Mouse (Mus musculus) cerebellum, adult 11 months (tissue): Measurements from ENCODE around the gene Patl2.
A peak's percentile ranks its signal among the peaks of the same experiment; 100 is the strongest.
"Not testable (repeated sequence)": the region's sequence is repeated elsewhere in the genome, so short reads cannot be mapped to it uniquely, and the experiment has no call there.

Experiments used
- DNase-seq: peaks from one replicate; pipeline ENCODE4 v3.0.0; 2022

Gene Patl2

DNA sequence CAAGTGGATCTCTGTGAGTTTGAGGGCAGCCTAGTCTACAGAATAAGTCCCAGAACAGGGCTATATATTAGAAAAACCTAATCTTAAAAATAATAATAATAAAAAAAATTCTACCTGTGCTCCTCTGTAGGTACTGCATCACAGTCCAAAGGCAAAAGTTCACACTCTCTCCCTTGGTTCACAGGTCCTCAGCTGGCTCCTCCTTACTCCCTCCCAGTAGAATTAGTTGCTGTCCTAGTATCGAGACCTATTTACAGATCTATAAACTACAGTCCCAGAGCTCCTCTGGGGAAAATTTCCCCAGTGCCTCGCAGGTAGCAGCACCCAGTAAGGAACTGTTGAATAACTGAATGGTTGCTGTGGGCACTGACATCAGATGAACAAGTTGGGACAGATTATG, 45.2 kb downstream of the Patl2 start:
- no peak for DNase-seq

DNA sequence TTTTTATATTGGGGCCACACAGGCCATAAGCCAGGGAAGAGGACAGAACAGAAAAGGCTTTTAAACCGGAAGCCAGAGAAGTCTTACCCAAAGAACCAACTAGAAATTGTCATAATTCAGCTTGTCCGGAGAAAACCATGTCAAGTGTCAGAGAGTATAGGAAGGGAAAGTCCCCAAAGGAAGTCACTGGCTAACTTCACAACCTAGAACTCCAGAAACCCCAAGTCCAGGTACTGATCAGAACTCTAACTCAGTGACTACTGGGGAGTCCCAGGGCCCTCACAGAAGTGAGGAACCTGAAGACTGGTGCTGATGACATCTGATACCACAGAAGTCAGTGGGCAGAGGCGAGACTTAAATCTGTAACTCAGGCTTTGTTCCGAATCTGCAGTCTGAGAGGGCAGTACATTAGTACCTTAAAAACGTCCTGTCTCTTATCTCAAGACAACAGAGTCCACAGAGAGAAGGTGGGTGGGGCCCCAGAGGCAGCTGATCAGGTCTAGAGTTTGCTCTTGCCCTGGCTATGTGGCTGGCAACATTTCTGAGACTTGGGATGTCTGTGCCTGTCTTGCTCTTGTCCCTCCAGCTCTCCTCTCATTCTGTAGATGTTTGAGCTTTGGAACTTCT, 48.0 kb downstream of the Patl2 start:
- no peak for DNase-seq

DNA sequence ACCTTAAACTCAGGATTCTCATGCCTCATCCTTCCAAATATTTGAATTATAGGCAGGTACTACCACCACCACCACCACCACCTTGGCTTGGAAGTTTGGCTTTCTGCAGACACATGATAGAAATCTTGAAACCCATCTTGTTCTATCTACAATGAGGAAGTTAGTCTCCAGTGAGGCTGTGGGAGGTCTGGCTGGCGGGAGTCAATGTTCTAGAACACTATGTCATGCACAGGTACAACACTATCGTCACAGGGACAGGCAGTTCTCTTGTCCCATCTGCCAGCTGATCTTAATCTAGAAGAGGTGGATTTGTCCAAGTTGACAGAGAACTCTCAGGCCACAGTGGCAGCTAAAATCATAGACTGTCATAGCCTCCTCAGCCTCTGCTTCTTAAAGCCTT, 53.4 kb downstream of the Patl2 start:
- DNase-seq: no peak

DNA sequence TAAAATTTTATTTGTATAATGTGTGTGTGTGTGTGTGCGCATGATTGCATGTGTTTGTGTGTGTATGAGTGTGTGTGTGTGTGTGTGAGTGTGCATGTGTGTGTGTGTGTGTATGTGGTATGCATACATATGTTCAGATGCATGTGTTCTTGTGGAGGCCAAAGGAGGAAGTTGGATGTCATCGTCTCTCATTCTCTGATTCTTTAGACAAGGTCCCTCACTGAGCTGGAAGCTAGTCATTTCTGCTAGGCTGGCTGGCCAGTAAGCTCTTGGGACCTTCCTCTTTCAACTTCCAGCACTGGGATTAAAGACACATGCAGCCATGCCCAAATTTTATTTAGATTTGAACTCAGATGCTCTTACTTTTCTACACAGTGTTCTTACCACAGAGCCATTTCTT, 53.9 kb downstream of the Patl2 start:
- no peak for DNase-seq

DNA sequence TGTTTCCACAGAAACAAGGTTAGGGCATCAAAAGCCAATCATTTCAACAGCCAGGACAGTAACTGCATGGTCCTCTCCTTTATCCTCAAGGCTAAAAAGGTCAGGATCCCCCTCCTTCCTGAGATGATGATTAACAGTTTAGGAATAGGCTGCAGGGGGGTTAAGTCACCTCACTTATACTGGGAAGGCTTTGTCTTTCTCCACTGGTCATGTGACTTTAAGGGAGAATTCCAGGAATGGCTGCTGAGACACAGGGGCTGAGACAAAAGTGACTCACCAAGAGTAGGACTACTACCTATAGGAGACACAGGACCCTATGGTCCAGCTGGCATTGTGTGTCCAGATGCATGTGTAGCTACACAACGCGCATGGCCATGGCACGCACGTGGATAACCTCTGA, 58.4 kb downstream of the Patl2 start:
- DNase-seq: no peak

DNA sequence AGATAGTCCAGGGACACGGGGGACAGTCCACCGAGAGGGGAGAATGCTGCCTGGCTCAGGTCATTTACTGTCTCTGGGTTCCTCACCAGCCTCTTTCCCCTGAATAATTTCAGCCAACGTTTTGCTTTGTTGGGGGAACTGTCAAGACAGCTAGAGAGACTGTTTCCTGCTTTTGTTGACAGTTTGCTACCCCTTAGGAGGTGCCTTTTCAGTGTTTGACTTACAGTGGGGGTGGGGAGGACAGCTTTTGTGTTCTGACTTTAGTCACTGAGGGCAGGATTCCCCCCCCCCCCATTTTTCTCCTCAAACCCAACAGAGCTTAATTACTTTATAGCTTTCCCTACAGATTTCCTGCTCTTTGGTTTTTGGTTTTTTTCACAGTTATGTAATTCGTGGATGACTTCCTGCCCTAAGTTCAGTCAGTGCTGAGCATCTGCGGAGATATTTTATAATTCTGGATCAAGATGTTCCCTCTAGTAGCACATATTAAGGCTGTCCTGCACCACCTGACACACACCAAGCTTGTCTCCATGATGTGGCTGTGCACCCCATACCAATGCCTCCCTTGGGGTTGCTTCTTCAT, 59.1 kb downstream of the Patl2 start:
- DNase-seq: no peak

DNA sequence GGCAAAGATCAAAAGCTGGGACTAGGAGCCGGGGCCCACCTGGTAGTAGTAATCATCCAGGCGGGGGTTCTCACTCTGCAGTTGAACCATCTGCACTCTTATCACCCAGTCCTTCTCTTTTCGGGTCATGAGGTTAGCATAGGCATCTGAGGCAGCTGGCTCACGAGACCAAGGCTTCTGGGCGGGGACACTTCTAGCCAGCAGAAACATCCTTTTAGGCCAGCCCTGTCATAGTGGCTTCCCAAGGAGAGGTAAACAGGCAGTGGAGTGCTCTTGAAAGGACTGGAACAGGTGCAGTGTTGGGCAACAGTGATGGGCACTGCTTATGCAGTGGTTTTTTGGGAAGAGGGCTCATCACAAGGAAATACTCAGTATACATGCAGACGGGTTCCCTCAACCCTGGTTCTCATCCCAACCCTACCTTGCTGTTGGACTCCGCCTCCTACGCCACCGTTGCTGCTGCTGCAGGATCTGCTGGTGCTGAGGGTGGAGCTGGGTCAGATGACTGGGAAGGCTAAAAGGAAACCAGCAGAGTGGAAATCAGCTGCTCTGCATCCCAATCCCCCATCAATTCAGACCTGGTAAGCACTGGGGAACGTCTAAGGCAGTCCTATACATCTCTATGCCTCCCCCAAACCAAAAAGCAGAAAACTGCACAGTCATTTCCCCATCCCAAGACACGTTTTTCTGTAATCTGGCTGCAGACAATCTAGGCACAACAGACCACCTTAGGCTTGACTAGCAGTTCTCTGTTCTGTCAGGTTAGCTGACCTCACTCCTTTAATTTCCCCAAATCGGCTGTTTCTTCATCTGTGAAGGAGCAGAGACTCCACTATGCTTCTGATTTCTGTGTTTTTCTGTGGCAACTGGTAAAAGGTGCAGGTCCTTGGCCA, 60.1 kb downstream of the Patl2 start:
- no peak for DNase-seq

DNA sequence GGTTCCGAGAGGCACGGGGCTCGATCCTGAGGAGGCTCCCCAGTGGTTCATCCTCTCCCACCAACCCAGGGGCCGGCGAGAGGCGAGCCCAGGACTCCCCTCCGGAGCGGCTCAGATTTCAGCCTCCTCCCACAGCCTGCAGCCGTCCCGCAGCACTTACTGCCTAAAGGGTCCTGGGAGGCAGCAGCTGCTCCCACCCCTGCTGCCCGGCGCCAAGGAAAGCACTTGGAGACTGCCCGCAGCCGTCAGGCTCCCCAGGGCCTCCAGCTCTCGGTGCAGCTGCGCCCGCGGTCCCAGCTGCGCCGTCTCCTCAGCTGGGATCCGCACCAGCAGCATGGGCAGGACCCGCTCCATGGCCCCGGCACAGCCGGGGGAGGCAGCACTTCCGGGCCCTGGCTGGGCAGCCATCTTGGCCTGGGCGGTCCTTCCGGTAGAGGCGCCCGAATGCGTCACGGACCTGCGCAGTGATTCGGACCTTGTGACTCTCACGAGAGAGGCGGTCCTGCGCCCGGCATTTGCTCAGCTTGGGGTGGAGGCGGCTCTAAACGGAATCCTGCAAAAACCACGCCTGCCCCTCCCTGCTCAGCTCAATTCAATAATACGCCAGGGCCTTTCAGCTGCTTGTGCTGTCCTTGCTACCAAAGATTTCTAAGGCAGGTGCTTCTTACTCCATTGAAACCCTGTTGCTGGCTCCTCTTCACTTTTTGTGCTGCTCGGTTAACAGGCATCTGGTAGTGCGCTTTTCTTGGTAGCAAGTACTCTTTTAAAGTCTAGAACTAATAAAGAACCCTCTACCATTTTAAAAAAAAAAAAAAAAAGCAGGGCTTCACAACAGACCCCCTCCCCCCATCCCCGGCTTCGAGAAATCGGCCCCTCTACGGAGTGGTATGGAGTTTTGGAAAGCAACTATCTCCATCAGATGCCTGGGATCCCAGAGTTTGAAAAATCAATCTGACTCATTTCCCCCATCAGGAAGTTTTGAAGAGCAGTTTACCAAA, 67.7 kb downstream of the Patl2 start, which contains the start of gene Spg11:
Gene Spg11 (minus strand): TSS at position 426 of the 998 bp plus-strand sequence.
- peak; percentile 96 for DNase-seq

DNA sequence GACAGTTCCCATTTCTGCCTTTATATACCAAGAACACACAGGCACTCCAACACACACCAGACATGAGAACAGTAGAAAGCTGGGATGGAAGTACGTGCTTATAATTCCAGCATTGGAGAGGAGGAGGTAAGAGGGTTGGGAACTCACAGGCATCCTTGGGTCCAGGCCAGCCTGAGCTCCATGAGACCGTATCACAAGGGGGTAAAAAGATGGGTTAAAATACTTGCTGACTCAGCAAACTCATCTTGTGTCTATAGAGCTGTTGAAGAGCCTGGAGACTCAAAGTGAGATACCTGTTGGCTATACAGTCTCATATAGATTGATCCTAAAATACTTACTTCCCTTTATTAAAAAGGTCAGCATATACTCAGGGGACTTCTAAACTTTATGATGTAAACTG, 69.1 kb downstream of the Patl2 start:
- peak; percentile 5 for DNase-seq

DNA sequence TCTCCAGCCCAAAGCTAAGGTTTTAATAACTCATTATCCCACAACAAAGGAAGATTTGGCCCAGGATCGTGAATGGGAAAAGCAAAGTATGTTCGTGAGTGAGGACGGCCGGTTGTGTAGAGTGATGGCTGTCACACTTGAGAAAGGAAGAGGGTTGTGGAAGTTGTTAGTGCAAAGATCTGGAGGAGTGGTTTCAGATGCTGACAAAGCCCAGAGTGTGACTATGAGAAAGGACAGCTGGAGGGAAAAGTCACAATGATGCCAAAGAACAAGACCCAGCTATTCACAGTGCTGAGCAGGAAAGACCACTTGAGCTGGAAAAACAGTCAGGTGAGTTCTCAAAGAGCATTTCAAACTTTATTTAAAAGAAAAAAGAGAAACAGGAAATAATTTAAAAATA, 76.3 kb downstream of the Patl2 start:
- no peak for DNase-seq

DNA sequence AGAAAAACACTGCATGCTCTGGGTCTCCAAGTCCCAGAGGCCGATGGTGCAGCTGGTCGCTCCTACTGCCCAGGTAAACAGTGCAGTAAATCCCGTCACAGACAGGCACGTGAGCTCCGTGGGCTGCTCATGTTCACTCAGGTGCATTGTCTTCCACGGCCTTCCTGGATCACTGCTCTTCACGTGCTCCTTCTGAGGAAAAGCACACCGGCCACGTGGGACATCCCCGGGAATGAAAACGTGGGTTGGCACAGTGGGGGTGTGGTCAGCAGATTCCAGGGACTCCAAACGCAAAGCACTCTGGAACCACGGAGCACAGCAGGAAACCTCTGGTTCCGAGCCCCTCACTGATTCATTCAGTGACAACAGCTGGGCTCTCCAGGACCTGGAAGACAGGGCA, 77.9 kb downstream of the Patl2 start:
- DNase-seq: no peak

DNA sequence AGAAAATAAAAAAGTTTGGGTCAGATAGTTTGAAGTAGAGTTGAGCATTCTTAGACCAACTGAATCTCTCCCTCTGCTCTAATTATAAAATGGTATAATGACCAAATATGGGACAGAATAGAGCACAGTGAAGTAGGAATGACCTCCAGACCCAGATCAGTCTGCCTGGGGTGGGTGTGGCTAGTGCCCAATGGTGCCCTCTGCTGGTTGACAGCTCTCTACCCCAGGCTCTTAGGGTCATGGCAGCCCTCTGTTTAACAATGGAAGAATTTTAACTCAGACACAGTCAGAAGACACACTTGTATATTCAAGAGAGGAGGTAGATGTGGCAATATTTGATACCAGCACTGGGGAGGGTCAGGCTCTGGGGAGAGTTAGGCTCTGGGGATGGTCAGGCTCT, 83.9 kb downstream of the Patl2 start:
- no peak for DNase-seq

DNA sequence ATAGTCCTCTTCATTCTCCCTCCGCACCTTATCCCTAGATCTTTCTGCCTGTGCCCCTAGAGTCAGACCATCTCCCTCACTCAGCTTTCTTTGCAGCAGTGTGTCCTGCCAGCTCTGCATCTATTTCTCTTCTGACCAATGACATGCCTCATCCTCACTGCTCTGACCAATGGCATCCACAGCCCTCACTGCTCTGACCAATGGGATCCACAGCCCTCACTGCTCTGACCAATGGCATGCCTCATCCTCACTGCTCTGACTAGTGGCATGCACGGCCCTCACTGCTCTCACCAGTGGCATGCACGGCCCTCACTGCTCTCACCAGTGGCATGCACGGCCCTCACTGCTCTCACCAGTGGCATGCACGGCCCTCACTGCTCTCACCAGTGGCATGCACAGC, 88.3 kb downstream of the Patl2 start:
- DNase-seq: not testable (repeated sequence)

DNA sequence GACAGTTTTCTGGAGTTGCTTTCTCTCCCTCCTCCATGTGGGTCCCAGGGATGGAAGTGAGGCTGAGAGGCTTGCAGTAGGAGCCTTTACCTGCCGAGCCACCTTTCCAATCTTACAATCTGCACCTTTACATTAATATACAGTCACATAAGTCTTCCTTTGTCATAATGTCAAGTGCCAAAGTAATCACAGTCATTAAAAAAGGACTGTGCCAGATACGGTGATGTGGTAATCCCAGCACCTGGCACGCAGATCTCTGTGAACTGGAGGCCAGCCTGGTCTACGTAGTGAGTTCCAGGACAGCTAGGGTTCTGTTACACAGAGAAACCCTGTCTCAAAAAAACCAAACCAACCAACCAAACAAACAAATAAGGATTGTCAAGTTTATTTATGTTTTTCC, 92.1 kb downstream of the Patl2 start:
- no peak for DNase-seq

DNA sequence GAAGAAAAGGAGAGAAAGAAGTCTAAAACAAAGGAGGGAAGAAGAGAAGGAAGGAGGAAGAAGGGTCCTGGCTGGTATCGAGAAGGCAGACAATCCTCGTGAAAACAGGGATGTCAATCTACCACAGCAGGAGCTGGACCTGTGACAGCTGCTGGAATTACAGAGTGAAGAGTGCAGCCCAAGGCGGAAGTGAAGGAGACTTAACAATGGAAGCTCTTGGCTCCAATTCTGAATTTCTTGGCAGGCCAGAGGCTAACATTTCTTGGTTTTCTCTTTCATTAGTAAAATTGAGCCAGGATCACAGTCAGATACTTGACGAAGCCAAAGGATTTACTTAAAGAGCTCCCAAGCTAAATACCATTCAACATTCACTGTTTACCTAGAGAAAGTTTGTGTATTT, 99.5 kb downstream of the Patl2 start:
- no peak for DNase-seq

DNA sequence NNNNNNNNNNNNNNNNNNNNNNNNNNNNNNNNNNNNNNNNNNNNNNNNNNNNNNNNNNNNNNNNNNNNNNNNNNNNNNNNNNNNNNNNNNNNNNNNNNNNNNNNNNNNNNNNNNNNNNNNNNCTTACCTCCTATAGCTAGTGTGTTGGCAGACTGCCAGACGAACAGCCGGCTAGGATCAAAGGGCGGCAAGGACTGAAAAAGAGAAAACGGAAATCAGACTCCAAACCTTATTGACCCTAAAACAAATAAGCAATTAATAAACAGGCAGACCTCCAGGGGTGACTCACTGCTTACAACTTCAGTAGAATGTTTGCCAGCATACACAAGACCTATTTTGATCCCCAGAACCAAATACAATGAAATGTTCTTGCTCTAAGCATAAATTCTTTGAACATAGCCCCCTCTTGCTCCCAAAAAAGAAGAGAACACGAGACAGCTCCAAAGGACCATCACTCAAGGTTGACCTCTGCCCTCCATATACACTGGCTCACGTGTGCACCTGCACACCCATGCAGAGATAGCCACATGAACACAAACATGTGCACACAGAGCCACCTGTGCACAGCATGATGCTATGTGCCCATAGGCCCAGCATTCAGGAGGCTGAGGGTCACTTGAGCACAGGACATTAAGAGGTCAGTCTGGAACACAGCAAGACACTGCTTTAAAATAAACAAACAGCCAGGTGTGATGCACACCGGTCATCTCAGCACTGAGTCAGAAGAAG, 104.1 kb downstream of the Patl2 start:
- peak; percentile 11 for DNase-seq
